Mouse (Mus musculus) adrenal gland, postnatal 4 days (tissue): ENCODE measurements around the gene Pptc7. TPM values are rescaled to one million over a fixed set of nuclear protein-coding genes. Genes with fewer than 3 reads are reported as not detected.
A peak's percentile ranks its signal among the peaks of the same experiment; 100 is the strongest.

ENCODE experiments used
- DNase-seq, 2 experiments: peaks; one replicate each; pipeline ENCODE4 v3.0.0; 2021 to 2022; ENCODE audit warnings: low spot score in 2 of 2, mixed read lengths in 2 of 2
- total RNA-seq, 2 experiments: library from RNA; stranded (reverse); gene quantifications; 2 replicates each; pipeline ENCODE4 v1.2.3; 2021

Gene Pptc7
- total RNA-seq, 2 experiments from 2014 or later = 33.1 to 36.7 TPM

GRCm38 (mm10) chr5:122324608-122325431, 40.7 kb downstream of the Pptc7 start:
- no peak for DNase-seq

DNA sequence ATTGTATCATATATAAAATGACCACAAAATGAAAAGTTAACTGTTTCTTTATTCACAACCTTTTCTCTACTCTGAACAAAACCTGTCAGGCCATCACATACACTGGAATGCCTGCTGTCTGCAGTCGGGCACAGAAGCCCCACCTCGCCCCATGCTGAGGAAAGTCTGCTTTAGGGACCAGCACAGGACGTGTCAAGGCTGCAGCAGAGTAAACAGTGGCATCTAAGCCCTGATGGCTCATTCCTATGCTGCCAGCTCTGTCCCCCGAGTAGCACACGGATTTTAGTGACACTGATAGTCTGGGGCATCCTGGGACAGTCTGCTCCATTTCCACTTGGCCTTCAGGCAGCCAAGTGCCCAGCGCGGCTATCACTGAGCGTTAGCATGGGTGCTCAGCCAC, 41.3 kb downstream of the Pptc7 start:
- no peak for DNase-seq

- no peak for DNase-seq
Measured at GRCm38 (mm10) chr5:122327283-122327682, 43.1 kb downstream of the Pptc7 start.

DNA sequence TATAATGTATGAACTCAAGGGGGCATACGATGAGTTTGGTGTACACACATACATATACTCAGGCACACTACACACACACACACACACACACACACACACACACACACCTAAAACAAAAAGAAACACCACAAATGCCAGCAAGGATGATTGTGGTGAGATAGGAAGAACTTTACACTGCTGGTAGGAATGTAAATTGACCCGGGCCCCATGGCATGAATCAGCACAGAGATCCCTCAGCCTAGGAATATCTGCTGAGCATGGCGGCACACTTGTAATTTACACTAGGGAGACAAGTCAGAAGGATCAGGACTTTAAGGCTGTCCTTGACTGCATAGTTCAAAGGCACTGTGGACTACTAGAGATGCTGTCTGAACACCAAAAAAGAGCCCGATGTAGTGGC, 46.1 kb downstream of the Pptc7 start:
- no peak for DNase-seq

- DNase-seq = no peak
Measured at GRCm38 (mm10) chr5:122334682-122335081, 50.5 kb downstream of the Pptc7 start.

DNA sequence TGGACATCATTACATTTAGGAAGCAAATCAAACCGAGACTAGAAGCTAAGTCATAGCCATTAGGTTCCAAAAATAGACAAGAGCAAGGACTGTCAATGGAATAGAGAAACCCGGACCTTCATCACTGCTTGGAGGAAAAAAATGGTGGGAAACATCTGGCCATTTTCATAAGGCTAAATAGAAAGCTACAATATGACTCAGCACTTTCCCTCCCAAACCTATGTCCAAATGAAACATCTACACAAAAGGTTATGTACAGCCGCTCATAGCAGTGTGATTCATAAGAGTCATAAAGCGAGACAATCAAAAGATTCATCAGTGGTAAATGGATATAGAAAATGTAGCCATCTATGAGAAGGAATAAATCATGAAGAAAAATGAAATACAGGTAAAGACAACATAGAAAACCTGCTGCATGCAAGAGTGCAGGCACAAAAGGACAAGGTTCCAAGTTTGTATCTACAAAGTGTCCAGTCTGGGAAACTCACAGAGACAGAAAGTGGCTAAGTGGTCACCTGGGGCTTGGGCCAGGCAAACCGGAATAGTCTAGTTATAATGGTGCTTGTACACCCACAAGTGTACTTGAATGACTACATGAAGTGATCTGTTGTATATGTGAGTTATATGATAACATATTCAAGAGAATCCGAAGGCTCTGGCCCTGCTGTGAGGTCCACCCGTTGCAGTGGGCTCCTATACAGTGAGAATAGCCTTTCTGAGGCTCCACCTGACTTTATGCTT, 52.6 kb downstream of the Pptc7 start:
- no peak for DNase-seq

DNA sequence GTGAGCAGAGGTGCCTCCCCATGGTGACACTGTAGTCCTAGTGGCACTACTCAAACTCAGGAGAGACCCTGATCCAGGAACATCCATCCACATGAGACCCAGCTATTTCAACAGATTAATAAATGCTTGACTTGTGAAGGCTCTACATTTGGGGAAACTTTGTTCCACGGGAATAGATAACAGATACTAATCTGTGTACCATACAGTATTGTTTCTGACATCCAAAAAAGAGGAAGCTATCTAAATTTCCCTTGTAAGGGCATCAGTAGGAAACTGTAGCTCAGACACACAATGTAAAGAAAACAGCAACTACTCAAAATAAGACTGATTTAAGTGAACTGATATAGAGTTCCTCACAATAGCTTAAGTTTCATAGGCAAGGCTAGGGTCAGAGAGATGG, 58.7 kb downstream of the Pptc7 start:
- DNase-seq = no peak

DNA sequence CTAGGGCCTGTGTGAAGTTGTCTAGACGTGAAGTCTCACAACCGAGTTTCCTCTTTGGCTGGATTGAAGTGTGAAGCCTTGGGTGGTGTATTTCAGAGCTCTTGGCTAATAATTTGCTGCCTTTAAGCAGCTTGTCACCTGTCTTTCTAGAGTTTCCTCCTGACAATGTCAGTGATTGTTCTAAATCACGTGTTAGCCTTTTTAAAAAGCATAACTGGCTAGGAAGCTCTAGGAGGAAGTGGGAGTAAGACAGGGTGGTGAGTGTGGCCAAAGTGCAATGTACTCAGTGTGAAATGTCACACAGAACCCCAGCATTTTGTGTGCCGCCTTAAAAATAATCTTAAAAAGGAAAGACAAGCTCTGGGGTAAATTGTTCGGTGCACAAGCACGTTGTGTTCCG, 59.6 kb downstream of the Pptc7 start:
- no peak for DNase-seq

- DNase-seq = peak; percentile 24 to 64
Measured at GRCm38 (mm10) chr5:122344260-122344659, 60.1 kb downstream of the Pptc7 start.

DNA sequence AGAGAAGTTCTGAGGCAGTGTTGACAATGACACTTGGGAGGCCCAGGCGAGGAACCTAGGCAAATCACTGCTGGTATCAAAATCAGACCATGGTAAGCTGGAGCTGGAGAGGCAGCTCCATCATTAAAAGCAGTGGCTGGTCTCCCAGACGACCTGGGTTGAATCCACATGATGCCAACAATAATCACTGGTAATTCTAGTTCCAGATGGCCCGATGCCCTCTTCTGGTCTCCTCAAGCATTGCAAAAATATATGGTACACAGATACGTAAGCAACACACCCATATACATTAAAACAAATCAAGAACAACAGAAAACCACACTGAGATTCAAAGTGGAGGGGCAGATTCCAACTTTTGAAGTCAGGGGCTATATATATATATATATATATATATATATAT, 61.6 kb downstream of the Pptc7 start:
- no peak for DNase-seq

DNA sequence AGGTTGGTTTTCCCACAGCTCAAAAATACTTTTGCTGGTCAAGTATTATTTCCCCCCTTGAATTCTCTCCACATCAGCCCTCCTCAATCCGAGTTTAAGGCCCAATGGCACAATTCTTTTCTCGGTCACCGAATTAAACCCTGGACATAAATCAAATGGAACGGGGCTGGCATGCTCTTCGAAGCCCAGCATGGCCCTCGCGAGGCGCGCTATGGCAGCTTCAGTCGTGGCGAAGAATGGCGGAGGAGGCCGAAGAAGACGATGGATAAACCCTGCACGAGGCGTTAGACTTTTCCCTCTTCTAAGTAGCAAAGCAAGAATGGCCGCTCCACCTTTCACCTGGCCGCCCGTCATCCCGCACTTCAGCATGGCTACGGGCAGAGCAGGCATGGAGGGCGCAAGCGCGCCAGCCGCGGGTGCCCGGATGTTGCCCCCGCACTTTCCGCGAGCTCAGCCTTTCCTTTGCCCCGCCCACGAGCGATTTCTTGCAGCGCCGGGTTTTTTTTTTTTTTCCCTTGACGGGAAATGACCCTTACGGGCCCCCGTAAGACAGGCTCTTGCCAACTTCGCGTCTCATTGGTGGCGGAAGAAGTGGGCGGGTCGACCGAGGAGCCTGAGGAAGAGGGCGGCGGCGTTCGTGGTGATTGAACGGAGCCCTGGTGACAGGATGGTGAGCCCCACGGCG, 69.8 kb downstream of the Pptc7 start, which contains the start of the genes Rad9b and Vps29:
TSS of gene Rad9b (minus strand) at position 427 of the 685 bp plus-strand sequence.
TSS of gene Vps29 (plus strand) at position 563 of the 685 bp plus-strand sequence.
- peak; percentile 97 for DNase-seq

DNA sequence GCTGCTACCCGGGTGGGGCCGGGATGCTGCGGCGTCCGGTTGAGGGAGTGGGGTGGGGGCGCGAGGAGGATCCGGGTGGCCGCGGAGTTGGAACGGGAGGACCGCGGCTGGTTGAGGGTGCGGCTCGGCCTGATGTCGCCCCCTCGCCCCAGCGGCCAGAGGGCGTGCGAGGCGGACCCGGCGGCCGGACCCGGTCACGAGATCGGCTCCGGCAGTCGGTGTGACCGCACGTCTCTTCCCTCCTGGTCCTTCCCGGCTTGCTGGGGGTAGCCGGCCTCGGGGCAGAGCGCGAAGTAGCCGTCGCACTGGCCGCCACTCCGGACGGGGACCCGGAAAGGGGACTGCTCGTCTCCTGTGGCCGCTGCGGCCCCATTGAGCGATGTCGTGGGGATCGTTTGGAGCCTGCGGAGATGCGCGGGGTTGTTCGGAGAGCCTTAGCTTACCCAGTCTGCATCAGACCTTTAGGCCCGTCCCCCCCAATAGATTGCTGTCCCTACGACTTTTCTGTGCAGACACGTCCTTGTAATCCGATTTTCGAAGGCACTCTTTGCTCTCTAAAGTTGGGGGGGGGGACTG, 70.4 kb downstream of the Pptc7 start:
- no peak for DNase-seq

DNA sequence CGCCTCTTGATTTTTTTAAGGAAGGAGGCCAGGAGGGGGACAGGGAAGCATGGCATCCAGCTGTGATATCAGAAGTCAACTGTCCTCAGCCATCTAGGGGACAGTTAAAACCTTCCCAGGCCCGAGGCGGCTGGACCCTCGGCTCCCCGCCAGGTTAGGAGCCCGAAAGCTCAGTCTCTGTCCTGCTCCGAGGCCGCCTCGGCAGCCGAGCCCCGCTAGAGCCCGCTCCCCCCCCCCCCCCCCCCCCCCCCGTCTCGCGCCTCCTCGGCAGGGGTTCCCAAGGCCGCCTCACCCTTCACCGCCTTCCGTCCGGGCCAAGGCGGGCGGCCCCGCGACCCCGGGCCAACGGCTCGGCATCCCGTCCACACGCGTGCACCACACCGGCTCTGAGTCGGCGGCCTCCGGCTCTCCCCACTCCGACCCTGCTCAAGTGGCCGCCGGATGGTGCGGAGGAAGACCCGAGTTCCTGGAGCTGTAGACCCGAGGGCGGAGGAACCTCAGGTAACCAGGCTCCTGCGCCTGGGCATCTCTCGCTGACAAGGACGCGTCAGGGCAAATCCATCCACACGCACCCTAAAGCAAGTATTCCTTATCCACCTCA, 87.5 kb downstream of the Pptc7 start, which contains the start of gene Gpn3:
TSS of gene Gpn3 (plus strand) at position 286 of the 601 bp plus-strand sequence.
- peak in 1 of 2 experiments; percentile 39 for DNase-seq

DNA sequence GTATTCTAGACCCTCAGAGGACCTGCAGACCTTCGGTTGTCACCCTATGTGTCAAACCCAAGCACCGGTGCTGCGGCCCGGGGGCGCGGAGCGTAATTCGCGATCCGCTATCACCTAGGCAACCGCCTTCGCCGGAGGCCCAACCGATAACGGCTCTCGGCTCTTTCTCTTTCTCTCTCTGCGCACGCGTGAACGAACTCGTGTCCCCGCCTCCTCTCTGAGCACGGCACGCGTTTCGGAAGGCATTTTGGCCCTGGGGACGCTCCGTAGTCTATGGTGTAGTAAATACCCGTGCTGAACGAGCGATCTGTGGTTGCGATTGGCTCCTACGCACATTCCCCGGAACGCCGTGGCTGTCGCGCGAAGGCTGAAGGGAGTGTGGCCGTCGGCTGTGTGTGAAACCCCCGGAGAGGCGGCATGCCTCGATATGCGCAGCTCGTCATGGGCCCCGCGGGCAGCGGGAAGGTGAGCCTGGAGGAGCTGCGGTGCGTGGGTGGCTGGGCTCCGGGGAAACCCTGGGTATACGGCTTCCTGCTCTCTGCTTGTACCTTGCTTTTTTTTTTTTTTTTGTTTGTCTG, 88.1 kb downstream of the Pptc7 start, which contains the start of gene Fam216a:
TSS of gene Fam216a (minus strand) at position 173 of the 578 bp plus-strand sequence.
- DNase-seq = peak; percentile 96 to 99

- no peak for DNase-seq
Measured at GRCm38 (mm10) chr5:122372878-122373277, 88.7 kb downstream of the Pptc7 start.

Other genes with a start within 250 kb of the Pptc7 start
- 10 to 100 TPM; 37.5 to 37.8 TPM for gene Cux2, start 234.3 kb upstream of the Pptc7 start, total RNA-seq
- gene Myl2, start 183.4 kb upstream of the Pptc7 start, total RNA-seq = 10 to 100 TPM in 1 of 2 experiments, 1 to 10 TPM in 1; 4.8 to 30.3 TPM
- gene Ccdc63, start 143.5 kb upstream of the Pptc7 start, total RNA-seq = under 1 TPM; 0.20 to 0.28 TPM
- 100 to 1,000 TPM; 211 to 221 TPM for gene Ppp1cc, start 126.1 kb upstream of the Pptc7 start, total RNA-seq
- gene Hvcn1, start 77.6 kb upstream of the Pptc7 start, total RNA-seq = 1 to 10 TPM; 4.1 to 5.8 TPM
- 10 to 100 TPM; 23.4 to 24.3 TPM for gene Tctn1, start 19.9 kb upstream of the Pptc7 start, total RNA-seq
- gene Rad9b, start 69.9 kb downstream of the Pptc7 start, total RNA-seq = 1 to 10 TPM; 4.9 to 5.4 TPM
- gene Vps29, start 70.0 kb downstream of the Pptc7 start, total RNA-seq = 100 to 1,000 TPM; 127 to 134 TPM
- gene Gpn3, start 87.5 kb downstream of the Pptc7 start, total RNA-seq = 10 to 100 TPM; 34.9 to 41.1 TPM
- 10 to 100 TPM; 43.4 to 45.3 TPM for gene Fam216a, start 88.0 kb downstream of the Pptc7 start, total RNA-seq
- gene Arpc3, start 107.5 kb downstream of the Pptc7 start, total RNA-seq = 100 to 1,000 TPM; 164 to 180 TPM
- 10 to 100 TPM; 54.5 to 60.0 TPM for gene Anapc7, start 137.3 kb downstream of the Pptc7 start, total RNA-seq
- 100 to 1,000 TPM; 190 to 196 TPM for gene Atp2a2, start 217.9 kb downstream of the Pptc7 start, total RNA-seq